Mouse (Mus musculus): ENCODE measurements at regions not wholly inside any gene's neighbourhood (a gene's known extent, or its start where the extent isn't known, plus 50 kb on each side); places are given as distances from the start of the nearest gene placed in this dataset.
"Not testable (repeated sequence)": the region's sequence is repeated elsewhere in the genome, so short reads cannot be mapped to it uniquely, and the experiment has no call there.

- Histone ChIP-seq H3K4me3 (replicated peaks) (no peak overlapping the region), H3K4me1 (replicated peaks) (no peaks in the 10 kb centered on the region)
Measured at GRCm38 (mm10) chrX:159073533-159073932, 136.6 kb upstream of the Rps6ka3 start.

GRCm38 (mm10) chrX:159080508-159080907, 129.6 kb upstream of the Rps6ka3 start:
- H3K9ac ChIP-seq = no peak overlapping the region
- DNase-seq = no peak

More at GRCm38 (mm10) chrX:159073533-159073932, 136.6 kb upstream of the Rps6ka3 start:
- no peak for DNase-seq
- H3K27ac ChIP-seq = no peak overlapping the region
- no peak overlapping the region for H3K9ac ChIP-seq
- H3K9me3 ChIP-seq (replicated peaks) = no peaks in the 10 kb centered on the region
- no peak overlapping the region for H3K4me2 ChIP-seq
- no peaks in the 10 kb centered on the region for H3K27me3 ChIP-seq
- H3K36me3 ChIP-seq = no peaks in the 10 kb centered on the region
- ATAC-seq (ENCODE audit: low read depth) = no peak

GRCm38 (mm10) chrX:159110651-159111050, 99.5 kb upstream of the Rps6ka3 start:
- not testable (repeated sequence) for H3K27me3 ChIP-seq; H3K4me2 ChIP-seq; H3K27ac ChIP-seq; H3K4me3 ChIP-seq (replicated peaks); H3K36me3 ChIP-seq; H3K4me1 ChIP-seq (replicated peaks); DNase-seq; H3K9me3 ChIP-seq (replicated peaks); H3K9ac ChIP-seq
- ATAC-seq (ENCODE audit: low read depth) = peak; percentile 60
- WGBS (ENCODE audit: insufficient replicate concordance) = 62% methylated on average over 6 of the region's 6 CpGs

More at GRCm38 (mm10) chrX:159080508-159080907, 129.6 kb upstream of the Rps6ka3 start:
- Histone ChIP-seq H3K4me3 (replicated peaks) (no peak overlapping the region), H3K4me2 (no peak overlapping the region), H3K27ac (no peak overlapping the region), H3K27me3 (no peaks in the 10 kb centered on the region), H3K36me3 (no peaks in the 10 kb centered on the region), H3K9me3 (replicated peaks) (no peaks in the 10 kb centered on the region), H3K4me1 (replicated peaks) (no peaks in the 10 kb centered on the region)
- WGBS (ENCODE audit: insufficient replicate concordance) = 31% methylated on average over 2 of the region's 2 CpGs
- ATAC-seq (ENCODE audit: low read depth) = no peak

GRCm38 (mm10) chrX:159116210-159116609, 93.9 kb upstream of the Rps6ka3 start:
- Histone ChIP-seq H3K4me1 (replicated peaks) (no peaks in the 10 kb centered on the region), H3K9me3 (replicated peaks) (no peaks in the 10 kb centered on the region), H3K27ac (no peak overlapping the region), H3K4me2 (no peak overlapping the region), H3K4me3 (replicated peaks) (no peak overlapping the region), H3K27me3 (no peaks in the 10 kb centered on the region), H3K36me3 (no peaks in the 10 kb centered on the region), H3K9ac (no peak overlapping the region)
- ATAC-seq (ENCODE audit: low read depth) = no peak
- DNase-seq = no peak

- 30% methylated on average over 4 of the region's 4 CpGs for WGBS (ENCODE audit: insufficient replicate concordance)
- Histone ChIP-seq H3K27me3 (no peaks in the 10 kb centered on the region), H3K9me3 (replicated peaks) (no peaks in the 10 kb centered on the region), H3K27ac (no peak overlapping the region), H3K9ac (no peak overlapping the region), H3K36me3 (no peaks in the 10 kb centered on the region), H3K4me1 (replicated peaks) (no peaks in the 10 kb centered on the region), H3K4me3 (replicated peaks) (no peak overlapping the region), H3K4me2 (no peak overlapping the region)
- ATAC-seq (ENCODE audit: low read depth) (no peak), DNase-seq (no peak)
Measured at GRCm38 (mm10) chrX:159140554-159140953, 69.6 kb upstream of the Rps6ka3 start.

GRCm38 (mm10) chrX:159143278-159143677, 66.8 kb upstream of the Rps6ka3 start:
- H3K36me3 ChIP-seq = no peaks in the 10 kb centered on the region
- H3K9me3 ChIP-seq (replicated peaks) = no peaks in the 10 kb centered on the region
- no peak overlapping the region for H3K27ac ChIP-seq
- DNase-seq = no peak
- H3K4me3 ChIP-seq (replicated peaks) = no peak overlapping the region
- H3K9ac ChIP-seq = no peak overlapping the region
- ATAC-seq (ENCODE audit: low read depth) = no peak
- 76% methylated on average over 4 of the region's 4 CpGs for WGBS (ENCODE audit: insufficient replicate concordance)
- H3K4me2 ChIP-seq = no peak overlapping the region
- H3K4me1 ChIP-seq (replicated peaks) = no peaks in the 10 kb centered on the region
- no peaks in the 10 kb centered on the region for H3K27me3 ChIP-seq

GRCm38 (mm10) chrX:159144674-159145073, 65.4 kb upstream of the Rps6ka3 start:
- no peak for DNase-seq

GRCm38 (mm10) chrX:159145212-159145611, 64.9 kb upstream of the Rps6ka3 start:
- Histone ChIP-seq H3K4me3 (replicated peaks) (no peak overlapping the region), H3K4me2 (no peak overlapping the region), H3K27me3 (no peaks in the 10 kb centered on the region), H3K36me3 (no peaks in the 10 kb centered on the region), H3K4me1 (replicated peaks) (no peaks in the 10 kb centered on the region), H3K27ac (no peak overlapping the region), H3K9me3 (replicated peaks) (no peaks in the 10 kb centered on the region), H3K9ac (no peak overlapping the region)
- ATAC-seq (ENCODE audit: low read depth) (no peak), DNase-seq (no peak)
- WGBS (ENCODE audit: insufficient replicate concordance) = 40% methylated on average over 4 of the region's 4 CpGs

More at GRCm38 (mm10) chrX:159144674-159145073, 65.4 kb upstream of the Rps6ka3 start:
- Histone ChIP-seq H3K4me2 (no peak overlapping the region), H3K36me3 (no peaks in the 10 kb centered on the region), H3K9me3 (replicated peaks) (no peaks in the 10 kb centered on the region), H3K9ac (no peak overlapping the region), H3K4me1 (replicated peaks) (no peaks in the 10 kb centered on the region), H3K27ac (no peak overlapping the region), H3K4me3 (replicated peaks) (no peak overlapping the region), H3K27me3 (no peaks in the 10 kb centered on the region)
- no peak for ATAC-seq (ENCODE audit: low read depth)
- 51% methylated on average over 3 of the region's 3 CpGs for WGBS (ENCODE audit: insufficient replicate concordance)

GRCm38 (mm10) chrX:159155786-159156185, 54.3 kb upstream of the Rps6ka3 start:
- ATAC-seq (ENCODE audit: low read depth) (no peak), DNase-seq (no peak)
- Histone ChIP-seq H3K9ac (no peak overlapping the region), H3K27me3 (no peaks in the 10 kb centered on the region), H3K4me1 (replicated peaks) (no peaks in the 10 kb centered on the region), H3K4me3 (replicated peaks) (no peak overlapping the region), H3K27ac (no peak overlapping the region), H3K9me3 (replicated peaks) (no peaks in the 10 kb centered on the region), H3K36me3 (no peaks in the 10 kb centered on the region), H3K4me2 (no peak overlapping the region)
- WGBS (ENCODE audit: insufficient replicate concordance) = 40% methylated on average over 5 of the region's 5 CpGs

GRCm38 (mm10) chrX:159156976-159157375, 53.1 kb upstream of the Rps6ka3 start:
- H3K4me2 ChIP-seq = no peak overlapping the region
- H3K9ac ChIP-seq = no peak overlapping the region
- H3K4me3 ChIP-seq (replicated peaks) = no peak overlapping the region
- no peak overlapping the region for H3K27ac ChIP-seq
- no peaks in the 10 kb centered on the region for H3K27me3 ChIP-seq
- no peaks in the 10 kb centered on the region for H3K4me1 ChIP-seq (replicated peaks)
- WGBS (ENCODE audit: insufficient replicate concordance) = 43% methylated on average over 4 of the region's 4 CpGs
- no peaks in the 10 kb centered on the region for H3K9me3 ChIP-seq (replicated peaks)
- H3K36me3 ChIP-seq = no peaks in the 10 kb centered on the region
- ATAC-seq (ENCODE audit: low read depth) (no peak), DNase-seq (no peak)

- no peaks in the 10 kb centered on the region for H3K36me3 ChIP-seq
- no peak overlapping the region for H3K9ac ChIP-seq
- no peak for DNase-seq
- H3K9me3 ChIP-seq (replicated peaks) = no peaks in the 10 kb centered on the region
- no peak for ATAC-seq (ENCODE audit: low read depth)
- H3K4me1 ChIP-seq (replicated peaks) = no peaks in the 10 kb centered on the region
- H3K27ac ChIP-seq = no peak overlapping the region
- H3K4me3 ChIP-seq (replicated peaks) = no peak overlapping the region
- H3K27me3 ChIP-seq = no peaks in the 10 kb centered on the region
- H3K4me2 ChIP-seq = no peak overlapping the region
- 54% methylated on average over 2 of the region's 2 CpGs for WGBS (ENCODE audit: insufficient replicate concordance)
Measured at GRCm38 (mm10) chrX:159159727-159160126, 50.4 kb upstream of the Rps6ka3 start.

All from liver, embryonic 13.5 days (tissue).